Mouse (Mus musculus) retina, postnatal 7 days (tissue): ENCODE results near the gene Pgrmc1.
"Not testable (repeated sequence)": the region's sequence is repeated elsewhere in the genome, so short reads cannot be mapped to it uniquely, and the experiment has no call there.

ENCODE experiments used
- DNase-seq: peaks from one replicate; pipeline ENCODE4 v3.0.0-alpha.2; 2012; ENCODE audit warnings: low read depth, low spot score

Pgrmc1 gene

DNA sequence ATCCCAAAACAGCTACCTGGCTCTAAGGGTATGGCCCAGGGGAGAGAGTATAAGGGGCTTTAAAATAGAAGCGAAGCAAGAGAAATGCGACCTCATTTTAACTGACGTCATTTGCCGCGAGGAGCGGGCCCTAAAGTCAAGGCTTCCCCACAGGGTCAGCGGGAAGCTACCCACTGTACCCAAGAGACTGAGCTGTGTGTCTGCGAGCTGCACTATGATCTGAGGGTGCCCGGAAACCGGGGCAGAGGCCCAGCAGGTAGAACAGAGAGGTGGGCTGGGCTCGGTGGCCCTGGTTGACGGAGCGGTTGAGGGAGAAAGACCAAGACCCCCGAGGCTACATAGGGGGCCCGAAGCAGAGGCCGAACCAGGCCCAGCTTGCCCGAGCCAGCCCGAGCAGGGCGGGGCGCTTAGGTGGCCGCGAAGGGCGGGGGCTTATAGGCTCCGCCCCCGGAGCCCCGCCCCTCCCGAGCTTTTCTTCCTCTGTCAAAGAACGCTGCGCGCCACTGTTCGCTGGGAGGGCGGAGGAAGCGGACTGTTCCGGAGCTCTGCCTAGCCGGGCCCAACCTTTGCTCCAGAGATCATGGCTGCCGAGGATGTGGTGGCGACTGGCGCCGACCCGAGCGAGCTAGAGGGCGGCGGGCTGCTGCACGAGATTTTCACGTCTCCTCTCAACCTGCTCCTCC is at the start of gene Pgrmc1:
Gene Pgrmc1, plus strand, starts transcription at position 500 of the 683 bp plus-strand sequence.
- DNase-seq: peak; percentile 61

DNA sequence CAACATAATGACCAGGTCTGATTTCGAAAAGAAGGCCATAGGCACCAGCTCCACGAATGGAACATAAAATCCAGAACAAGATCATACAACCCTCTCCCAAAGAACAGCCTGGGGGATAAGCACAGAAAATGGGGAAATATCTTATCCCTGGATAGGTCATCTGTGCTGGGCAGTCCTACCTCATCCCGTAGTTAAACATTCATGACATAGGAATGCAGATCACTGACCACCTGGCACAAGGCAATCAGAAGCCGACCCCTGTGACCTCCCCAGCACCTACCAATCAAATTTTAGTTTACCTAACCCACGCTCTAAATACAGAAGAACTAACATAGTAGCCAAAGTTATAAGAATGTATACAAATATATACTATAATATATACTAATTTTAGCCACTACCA is 49.2 kb upstream of the Pgrmc1 start:
- no peak for DNase-seq

DNA sequence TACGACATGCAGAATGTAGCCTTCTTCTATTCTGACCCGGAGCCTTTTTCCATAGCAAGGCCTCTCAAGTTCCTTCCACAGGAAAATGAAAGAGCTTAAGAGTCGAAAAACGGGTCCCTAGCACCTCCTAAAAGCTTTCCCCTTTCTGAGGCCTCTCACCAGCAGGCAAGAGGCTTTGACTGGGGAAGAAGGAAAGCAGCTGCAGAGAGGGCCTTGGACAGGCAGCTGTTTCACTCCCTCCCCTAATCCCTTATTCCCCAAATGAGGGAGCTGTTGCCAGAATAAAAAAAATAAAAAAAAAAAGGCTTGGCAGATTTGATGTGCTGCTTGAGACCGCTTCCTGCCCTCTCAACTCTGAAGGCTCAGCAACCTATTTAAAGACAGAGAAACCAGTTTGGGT is 47.1 kb upstream of the Pgrmc1 start:
- no peak for DNase-seq

DNA sequence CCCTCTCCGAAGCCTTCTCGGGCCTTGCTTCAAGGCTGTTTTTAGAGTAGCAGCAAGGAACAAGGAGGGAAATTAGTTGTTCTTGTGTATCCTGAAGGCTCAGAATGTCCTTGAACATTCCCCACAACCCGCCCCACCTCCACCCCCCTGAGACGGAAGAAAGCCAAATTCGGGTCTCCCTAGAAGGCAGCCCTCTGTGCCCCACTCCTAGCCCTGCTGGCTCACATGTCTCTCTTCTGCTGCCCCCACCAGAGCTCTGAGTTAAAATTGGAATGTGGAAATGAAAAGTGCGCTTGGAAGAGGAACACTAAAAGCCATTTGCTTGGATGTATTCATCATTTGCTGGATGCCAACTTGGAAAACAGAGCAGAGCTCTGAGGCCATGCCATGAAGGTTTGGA is 46.7 kb upstream of the Pgrmc1 start:
- DNase-seq: no peak

DNA sequence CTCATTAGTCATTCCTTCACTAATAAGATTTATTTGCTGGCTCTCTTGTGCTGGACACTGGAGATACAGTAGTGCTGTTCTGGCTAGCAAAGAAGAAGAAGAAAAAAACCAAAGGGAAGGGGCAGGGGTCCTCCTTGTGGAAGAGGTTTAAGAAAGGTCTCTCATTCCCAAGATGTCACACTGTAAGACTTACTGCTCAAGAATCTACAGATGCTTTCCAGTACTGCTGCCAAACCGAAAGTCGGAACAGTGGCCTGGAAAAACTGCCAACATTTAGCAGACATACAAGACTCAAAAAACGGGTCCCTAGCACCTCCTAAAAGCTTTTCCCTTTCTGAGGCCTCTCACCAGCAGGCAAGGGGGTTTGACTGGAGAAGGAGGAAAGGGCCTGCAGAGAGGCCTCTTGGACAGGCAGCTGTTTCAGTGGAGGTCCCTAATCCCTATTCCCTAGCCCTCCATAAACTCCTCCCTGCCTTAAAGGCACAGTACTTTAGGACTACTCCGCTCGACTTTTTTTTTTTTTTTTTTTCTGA is 45.9 kb upstream of the Pgrmc1 start:
- no peak for DNase-seq

DNA sequence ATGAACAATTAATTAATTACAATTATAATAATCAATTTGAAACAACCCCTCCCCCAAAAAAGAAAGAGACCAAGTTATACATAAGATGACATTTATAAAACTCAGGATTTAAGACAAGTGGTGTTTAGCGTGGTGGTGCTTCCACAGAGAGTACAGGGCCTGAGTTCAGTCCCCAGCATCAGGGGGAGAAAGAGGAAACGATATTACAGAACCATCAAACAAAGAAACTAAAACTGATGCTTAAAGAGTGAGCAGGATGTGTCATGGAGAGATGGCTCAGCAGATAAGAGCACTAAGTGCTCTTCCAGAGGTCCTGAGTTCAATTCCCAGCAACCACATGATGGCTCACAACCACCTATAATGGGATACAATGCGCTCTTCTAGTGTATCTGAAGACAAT is 45.3 kb upstream of the Pgrmc1 start:
- DNase-seq: no peak

DNA sequence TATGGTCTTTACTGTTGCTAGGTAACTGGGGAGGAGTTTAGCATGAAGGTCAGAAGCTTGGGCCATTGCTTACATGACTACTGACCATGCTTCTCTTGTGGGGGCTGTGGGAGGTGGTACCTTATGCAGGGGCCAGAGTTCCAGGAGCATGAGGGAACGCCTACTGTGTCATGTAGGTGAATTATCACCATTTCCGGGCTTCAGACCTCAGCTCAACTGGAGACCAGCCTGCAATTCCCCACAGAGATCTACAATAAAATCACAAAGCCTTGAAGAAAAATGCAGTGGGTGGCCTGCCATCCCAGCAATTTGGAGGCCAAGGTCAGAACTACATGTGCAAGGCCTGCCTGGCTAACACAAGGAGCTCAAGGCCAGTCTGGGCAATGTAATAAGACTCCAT is 42.8 kb upstream of the Pgrmc1 start:
- DNase-seq: not testable (repeated sequence)

DNA sequence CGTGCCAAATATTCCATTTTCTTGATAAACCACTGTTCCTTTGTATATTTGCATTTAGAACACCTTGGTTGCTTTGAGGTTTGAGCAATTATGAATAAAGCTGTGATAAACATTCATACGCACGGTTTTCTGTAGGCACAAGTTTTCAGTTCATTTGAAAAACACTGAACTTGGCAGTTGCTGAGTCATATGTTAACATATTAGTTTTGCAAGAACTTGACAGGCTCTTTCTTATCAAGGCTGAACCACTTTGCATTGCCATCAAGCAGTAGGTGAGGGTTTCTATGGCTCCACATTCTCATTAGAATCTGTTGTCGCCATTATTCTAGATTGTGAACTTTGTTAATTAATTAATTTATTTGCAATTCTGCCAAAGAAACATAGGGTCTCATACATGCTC is 37.8 kb upstream of the Pgrmc1 start:
- no peak for DNase-seq

DNA sequence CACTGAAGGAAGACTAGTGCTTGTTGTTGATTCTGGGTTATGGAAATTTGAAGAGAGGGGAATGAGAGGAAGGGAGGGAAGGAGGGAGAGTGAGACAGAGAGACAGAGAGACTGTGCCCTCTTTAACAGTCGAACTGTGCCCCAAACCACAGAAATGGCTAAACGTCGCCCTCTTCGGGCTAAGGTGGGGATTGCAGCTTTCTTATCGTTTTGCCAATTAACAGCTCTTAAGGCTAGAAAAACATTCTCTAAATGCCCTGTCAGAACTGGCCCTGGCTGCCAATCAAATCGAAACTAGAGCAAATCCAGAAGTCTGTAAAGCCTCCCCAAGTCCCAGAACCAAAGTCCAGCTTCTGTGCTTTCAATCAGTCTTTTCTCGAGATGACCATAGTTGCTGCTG is 36.4 kb upstream of the Pgrmc1 start:
- DNase-seq: peak; percentile 32

DNA sequence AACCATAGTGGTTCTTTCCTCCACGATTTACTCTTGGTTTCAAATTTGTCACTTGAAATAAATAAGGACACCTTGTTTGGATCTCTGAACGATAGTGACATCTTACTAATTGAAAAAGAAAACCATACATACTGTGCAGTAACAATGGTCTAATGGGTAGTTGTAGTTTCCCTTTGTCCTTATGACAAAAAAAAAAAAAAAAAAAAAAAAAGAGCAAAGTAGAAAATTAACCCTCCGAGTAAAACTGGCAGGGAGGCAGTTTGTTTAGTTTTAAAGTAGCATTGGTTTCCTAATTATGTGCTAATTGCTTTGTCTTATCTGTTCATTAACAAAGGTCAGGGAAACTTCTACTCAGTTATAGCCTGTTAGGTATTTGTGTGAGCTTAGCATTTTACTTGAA is 35.9 kb upstream of the Pgrmc1 start:
- DNase-seq: no peak

DNA sequence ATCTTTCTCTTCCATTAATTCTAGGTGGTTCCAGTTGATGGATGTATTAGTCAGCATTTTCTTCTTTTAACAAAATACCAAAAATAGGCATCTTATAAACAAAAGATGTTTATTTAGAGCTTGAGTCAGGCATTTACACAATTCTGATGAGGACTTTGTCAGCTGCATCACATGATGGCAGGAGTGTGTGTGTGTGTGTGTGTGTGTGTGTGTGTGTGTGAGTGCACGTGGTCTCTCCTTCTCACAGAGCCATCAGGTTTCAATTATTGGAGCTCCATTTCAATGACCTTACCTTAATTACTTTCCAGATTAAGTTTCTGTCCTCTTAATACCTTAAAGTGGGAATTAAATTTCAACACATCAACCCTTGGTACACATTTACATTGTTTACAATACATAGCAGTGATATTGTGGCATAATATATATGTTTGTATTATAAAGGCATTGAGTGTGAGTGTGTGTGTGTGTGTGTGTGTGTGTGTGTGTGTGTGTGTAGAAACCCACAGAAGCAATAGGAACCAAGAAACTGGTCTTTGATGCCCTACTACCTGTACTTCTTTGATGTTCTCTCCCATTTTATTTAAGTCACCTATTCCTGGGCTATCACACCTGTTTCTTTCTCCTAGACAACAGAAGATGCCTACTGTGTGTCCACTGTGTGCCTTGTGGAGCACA is 11.2 kb upstream of the Pgrmc1 start:
- DNase-seq: no peak

DNA sequence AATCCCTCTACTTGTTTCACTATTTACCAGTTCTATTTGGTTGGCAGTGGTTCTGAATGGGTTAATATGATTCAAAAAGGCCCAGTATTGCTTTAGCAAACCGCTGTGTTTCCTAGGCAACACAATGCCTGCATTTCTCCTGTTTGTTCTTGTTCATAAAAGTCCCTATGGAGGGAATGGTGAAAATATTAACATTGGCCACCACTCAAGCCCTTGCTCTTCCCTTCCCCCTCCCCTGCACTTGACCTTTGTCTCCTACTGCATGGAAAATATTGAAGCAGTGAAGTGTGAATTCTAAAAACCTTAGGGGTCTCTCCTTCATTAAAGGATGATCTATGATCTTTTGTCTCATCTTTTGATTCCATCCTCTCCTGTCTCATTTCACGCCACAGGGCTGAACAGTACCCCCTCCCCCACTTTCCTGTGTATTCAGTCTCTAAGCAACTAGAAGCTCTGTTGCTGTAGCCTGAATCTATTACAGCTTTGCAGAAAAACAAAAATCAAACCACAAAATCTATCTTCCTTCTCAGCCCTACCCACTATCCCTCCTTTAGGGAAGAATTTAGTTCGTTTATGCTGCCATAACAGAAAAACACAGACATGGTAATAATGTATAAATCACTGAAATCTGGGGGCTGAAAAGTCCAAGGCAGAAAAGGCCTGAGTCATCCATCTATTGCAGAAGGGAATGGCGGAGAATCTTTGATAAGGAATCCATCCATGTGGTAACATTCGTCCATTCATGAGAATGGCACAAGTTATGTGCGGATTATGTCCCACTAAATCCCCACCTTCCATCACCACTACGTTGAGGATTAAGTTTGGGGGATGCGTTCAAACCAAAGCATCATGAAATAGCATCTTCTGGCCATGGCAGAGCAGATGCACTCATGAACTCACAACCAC is 10.4 kb upstream of the Pgrmc1 start:
- no peak for DNase-seq

DNA sequence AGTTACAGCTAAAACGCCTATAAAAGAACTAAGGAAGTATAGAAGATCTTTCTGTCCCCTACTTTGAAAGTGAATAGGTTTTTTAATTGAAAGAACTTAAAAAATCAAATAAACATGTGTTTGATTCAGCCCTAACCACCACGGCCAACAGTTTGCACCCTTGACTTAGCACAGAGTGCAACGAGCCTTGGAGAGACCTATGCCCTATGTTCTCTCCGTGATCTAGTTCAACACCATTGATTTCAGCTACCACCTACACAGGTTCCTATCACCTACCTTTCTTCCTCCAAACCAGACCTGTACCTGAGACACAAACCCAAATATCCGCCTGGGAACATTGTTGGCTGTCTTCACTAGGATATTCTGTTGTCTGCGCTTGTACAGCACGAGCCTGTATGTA is 7.7 kb upstream of the Pgrmc1 start:
- no peak for DNase-seq

DNA sequence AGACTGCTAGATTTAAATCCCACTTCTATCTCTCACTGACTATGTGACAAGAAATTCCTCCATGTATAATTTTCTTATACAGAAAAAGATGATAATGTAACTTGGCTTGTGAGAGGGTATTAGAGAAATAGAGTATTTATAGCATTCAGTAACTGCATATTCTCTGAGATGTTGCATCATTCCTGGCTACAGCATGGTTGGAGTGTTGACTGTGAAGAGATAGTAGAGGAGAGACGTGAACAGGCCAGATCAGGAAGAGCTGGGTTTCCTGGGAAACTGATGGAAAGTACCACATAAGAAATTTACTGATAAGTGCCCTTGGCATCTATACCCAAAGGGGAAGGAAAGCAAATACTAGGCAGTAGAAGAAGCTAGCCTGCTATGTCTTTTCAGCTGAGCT is 6.9 kb upstream of the Pgrmc1 start:
- DNase-seq: no peak

DNA sequence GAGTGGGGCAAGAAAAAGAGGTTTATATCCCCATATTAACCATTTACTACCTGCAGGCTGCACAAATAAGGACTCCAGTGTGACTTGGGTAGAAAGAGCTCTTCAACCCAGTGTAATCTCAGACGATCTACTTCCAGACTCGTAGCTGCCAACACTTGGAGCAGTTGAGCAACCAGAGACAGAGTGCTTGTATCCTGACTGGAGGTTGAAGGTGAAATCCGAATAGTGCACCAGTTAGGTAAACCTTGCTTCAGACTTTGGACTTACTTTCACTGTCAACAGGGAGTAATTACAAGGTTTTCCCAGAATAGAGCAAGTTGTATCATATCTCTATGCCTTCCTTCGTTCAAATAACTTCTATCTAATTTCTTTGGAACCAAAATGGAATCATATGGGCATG is 6.5 kb upstream of the Pgrmc1 start:
- DNase-seq: no peak

DNA sequence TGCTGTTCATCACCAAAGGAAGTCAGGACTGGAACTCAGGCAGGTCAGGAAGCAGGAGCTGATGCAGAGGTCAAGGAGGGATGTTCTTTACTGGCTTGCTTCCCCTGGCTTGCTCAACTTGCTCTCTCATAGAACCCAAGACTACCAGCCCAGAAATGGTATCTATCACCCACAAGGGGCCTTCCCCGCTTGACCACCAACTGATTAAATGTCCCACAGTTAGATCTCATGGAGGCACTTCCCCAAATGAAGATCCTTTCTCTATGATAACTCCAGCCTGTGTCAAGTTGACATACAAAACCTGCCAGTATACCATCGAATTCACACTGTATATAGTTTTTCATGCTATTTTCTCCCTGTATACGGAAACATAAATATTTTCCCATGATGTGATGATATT is 2.8 kb upstream of the Pgrmc1 start:
- no peak for DNase-seq

DNA sequence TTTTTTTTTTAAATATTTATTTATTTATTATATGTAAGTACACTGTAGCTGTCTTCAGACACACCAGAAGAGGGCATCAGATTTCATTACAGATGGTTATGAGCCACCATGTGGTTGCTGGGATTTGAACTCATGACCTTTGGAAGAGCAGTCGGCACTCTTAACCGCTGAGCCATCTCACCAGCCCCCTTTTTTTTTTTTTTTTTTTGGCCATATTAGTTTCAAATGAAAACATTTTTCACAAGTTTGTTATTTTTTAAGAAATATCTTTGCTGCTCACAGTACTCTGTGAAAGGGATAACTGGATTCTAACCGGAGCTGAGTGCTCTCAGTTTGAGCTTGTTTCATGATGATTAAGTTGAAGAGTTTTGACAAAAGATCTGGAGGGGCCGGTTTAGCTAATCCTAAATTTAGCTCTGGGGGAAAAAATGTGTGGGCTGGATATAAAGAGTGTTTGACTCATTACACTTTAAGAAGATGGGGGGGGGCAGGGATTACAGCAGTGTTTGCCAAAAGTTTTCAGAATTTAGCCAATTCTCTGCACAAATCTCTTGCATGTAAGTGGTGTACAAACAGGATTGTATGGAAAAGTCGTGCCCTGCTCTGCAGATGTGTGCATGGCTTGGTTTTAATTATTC is 1.4 kb upstream of the Pgrmc1 start:
- DNase-seq: not testable (repeated sequence)

DNA sequence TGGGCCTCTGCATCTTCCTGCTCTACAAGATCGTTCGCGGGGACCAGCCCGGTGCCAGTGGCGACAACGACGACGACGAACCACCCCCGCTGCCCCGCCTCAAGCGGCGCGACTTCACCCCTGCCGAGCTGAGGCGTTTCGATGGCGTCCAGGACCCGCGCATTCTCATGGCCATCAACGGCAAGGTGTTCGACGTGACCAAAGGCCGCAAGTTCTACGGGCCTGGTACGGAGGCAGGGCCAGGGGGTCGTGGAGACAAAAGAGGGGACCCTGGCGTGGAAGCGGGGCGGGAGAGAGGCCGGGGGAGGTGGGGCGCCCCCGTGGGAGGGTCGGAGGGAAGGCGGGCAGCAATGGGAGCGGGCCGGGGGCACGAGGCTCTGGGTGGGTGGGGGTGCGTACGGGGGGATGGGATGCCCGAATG is 394 bp downstream of the Pgrmc1 start:
- DNase-seq: no peak

DNA sequence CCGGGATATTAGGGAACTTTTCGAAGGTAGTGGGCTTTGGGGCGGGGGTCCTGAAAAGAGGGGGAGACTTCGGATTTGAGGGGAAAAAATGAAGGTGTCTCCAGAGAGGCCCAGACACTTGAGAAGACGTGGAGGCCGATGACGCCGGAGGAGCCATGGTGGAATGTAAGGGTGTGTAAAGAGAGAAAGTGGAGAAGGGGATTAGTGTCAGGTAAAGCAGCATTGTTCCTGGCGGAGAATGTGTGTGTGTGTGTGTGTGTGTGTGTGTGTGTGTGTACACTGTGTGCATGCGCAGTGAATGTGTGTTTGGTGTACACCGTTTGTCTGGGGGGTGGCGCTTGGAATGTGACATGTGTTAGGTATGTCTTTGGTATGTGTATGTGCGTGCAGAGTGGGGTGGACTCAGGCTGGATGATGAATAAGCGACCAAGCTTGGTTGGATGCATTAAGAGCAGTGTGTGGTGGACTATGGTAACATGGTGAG is 897 bp downstream of the Pgrmc1 start:
- no peak for DNase-seq

DNA sequence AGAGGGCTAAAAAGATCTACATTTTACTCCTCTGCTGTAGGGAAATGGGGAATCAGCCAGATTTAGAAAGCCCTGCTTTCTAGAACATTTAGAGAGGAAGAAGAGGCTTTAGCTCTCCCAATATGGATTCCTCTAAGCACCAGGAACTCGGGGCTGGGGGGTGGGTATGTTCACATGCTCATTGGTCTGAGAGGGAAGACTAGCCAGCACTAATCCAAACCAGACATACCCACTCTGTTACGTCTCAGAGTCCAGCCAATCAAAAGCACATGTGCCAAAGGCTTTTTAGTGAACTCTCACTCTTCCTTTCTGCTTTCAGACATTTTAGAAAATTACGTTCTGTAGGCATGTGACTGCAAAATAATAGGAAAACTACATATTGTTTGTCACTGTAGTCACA is 1.6 kb downstream of the Pgrmc1 start:
- DNase-seq: no peak

DNA sequence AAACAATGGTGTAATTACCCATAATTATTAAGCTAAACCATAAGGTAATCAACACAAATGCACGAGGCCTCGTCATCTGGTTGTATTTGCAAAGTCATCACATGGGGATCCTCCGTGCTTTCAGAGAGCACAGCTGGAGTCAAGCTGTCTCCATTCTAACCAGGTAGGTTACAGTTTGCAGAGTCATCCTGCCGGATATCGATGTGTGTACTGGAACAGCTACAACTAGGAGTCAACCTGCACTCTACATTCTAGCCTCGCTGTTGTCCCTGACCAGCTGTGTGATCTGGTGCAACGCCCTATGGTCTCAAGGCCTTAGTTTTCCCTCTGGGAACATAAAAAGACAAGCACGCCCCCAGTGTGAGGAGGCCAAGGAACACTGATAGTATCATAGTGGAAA is 2.1 kb downstream of the Pgrmc1 start:
- no peak for DNase-seq

DNA sequence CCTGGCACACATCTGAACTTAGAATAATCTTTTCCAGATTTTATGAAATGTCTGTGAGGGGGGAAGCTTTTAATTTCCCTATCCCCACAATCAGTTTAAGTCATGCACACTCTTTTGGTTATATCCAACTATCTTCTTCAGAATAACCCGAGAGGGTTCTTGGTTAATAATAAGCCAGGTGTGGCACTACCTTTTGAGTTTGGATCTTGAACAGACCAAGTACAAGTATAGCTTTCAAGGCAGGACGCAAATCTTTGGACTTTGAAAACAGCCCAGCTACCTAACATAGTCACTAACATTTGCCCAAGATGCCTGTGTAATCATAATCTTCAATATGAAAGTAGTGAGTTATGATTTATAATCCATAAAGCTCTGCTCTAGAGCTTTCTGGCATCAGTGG is 4.9 kb downstream of the Pgrmc1 start:
- no peak for DNase-seq
